Mouse (Mus musculus) CH12F3 (cell line): Measurements from ENCODE around the gene Wipi1.
"Not testable (repeated sequence)": the region's sequence is repeated elsewhere in the genome, so short reads cannot be mapped to it uniquely, and the experiment has no call there.

ENCODE experiments used
- in situ Hi-C: fragments of 300-500 bp; cut with MboI; formaldehyde crosslinking; loops from 2 replicates; pipeline ENCODE4 v1.14.3; 2020; ENCODE audit warnings: low sequenced_read_pairs

Gene Wipi1

DNA sequence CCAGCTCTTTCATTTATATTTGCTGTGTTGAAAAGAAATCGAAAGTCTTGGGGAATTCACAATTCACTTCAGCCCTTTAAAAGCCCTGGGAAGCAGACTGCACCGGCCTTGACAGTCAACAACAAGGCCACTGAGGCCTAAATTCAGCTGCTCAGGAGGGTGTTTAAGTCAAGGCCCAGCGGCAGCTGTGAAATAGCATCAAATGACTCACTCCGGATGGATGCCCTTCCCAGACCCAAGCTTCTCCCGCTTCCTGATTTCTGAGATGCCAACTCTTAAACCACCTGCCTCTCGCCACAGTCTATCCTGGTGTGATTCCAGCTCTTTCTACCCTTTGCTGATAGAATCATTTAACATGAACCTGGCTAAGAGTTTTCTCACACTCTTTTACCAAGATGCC is 8.6 kb upstream of the Wipi1 start:
- in situ Hi-C loops = no loop called here

DNA sequence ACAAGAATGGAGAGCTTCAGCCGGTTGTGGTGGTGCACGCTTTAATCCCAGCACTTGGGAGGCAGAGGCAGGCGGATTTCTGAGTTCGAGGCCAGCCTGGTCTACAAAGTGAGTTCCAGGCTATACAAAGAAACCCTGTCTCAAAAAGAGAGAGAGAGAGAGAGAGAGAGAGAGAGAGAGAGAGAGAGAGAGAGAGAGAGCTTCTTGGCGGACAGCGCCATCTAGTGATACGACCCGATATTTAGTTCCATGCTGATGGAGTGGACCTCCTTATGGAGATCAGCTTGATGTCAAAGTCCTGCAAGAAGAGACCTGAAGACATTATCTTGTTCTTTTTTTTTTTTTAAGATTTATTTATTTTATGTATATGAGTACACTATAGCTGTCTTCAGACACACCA is 7.3 kb upstream of the Wipi1 start:
- in situ Hi-C loops = not testable (repeated sequence)

DNA sequence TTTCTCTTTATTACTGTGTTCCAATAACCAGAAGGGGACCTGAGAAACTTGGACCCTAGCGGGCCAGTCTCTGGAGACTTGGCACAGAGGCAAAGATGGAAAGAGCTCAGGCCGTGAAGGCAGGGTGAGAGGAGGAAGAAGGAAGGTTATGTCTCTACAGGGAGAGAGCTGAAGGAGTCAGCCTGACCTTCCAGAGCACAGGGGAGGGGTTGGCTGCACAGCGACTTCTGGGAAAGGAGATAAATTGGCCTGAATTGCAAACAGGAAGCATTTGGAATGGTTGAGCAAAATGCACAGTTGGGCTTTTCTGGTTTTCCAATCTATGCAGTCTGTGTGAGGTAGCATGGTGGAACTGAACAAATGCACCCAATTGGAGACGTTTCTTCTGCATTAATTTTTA is 5.0 kb upstream of the Wipi1 start:
- in situ Hi-C loops = no loop called here

DNA sequence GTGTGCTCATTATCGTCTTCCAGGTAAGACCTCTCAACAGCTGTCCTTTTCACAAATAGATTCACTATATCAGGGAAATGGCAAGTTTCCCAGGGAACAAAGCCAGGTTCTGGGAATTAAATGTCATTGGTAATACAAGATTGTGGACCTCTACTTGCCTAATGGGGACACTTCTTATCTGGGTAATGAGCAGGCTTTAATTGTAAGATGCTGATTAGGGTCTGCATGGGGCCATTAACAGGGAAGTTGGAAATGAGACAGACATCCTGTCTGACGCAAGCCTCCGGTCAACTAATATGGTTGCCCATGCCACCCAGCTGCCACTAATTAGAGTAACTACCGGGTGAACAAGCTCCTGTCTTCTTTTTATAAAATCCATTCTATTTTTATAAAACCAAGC is 4.6 kb upstream of the Wipi1 start:
- in situ Hi-C loops = no loop called here

DNA sequence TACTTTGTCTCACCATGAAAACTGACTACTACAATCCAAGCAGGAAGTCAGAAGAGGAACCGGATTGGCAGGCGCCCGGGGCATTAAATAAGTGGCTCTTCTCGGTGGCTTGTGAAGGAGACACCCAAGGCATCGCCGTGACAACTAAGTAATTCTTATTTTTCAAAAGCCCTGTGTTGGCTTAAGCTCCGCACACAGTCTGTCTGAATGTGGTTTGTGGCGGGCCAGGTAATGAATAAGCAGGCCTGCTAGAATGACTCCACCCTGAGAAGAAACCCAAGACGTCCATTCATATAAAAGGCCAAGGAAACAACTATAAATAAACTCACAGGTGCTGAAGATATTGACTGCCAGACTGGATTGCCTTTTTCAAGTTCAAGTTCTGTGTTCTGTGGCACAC is 3.5 kb upstream of the Wipi1 start:
- in situ Hi-C loops = no loop called here

DNA sequence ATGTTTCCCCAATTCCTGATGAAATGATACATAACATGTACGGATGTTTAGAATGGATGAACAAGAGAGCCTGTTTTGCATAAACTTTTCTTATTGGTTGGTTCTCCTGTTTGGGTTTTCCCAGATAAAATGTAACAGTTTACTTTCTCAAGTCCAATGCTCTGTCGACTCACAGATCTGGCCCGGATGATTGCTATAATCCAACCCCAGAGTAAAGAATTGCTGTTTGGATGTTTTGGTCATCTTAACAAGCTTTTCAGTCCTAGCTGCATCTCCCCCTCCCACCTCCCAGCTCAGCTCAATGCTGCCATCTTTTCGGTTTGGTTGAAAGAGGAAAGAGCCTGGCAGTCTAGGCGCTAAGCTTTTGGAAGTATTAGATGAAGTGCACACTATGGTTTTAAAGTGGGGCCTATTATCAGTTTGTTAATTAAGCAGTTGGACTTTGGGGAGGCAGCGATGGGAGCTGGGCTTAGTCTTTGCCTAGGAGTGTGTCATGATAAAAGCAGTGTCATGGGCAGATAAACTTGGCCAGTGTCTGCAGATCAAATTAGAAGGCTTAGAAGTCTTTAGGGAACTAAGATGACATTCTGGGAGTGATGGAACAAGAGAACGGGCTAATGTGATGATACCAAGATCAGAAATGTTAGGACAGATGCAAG is 1.2 kb upstream of the Wipi1 start:
- in situ Hi-C loops = no loop called here

DNA sequence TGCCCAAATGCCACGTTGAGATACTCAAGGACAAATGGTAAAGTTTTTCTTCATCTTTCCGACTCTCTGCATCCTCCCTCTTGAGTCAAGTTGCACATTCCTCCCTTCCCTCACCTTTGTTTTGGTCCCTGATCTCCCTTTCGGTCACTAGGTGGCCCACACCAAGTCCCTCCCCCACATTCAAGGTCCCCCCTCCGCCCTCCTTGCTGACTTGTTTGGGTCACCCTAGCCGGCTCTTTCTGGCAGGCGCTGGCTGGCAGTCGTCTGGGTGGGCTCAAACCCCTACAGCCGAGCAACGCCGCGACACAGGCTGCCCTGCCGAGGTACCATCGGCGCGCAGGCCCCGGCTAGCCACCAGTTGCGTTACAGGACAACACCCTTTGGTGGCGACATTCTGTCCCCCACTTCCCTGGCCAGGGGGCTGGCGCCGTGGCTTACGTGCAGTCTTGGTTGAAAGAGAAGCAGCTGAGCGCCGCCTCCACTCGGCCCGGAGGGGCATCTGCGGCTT is 918 bp downstream of the Wipi1 start:
- in situ Hi-C loops = no loop called here

DNA sequence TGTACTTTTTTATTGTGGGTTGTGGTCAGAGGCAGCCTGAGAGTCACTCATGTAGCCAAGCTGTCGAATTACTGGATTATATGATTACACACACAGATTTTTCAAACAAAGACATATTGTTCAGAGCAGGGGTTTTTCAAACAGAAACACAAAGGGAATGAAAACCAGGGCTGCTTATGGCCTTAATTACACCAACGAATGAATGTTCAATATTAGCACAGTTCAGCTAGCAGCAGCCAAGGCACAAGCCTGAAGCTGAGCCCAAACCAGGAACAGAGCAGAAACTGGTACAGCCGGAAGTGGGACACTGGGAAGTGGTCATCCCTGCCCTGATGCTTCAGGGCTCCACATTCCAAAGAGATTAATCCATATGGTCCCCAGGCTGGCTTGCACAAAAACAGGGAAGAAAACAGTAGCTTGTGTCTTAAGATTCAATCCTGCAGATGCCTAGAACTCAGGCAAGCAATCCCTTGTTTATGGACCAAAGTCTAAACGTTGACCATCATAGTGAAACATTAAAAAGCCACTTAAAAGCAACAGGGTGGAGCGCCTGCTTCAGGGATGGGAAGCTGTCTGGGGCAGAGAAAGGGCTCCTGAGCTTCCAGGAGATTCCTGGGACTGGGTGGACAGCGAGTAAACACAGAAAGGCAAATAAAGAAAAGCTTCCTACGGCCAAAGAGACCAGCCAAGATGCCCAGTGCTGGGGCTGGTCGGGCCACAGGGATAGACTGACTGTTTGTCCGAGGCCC is 1.5 kb downstream of the Wipi1 start:
- in situ Hi-C loops = no loop called here

DNA sequence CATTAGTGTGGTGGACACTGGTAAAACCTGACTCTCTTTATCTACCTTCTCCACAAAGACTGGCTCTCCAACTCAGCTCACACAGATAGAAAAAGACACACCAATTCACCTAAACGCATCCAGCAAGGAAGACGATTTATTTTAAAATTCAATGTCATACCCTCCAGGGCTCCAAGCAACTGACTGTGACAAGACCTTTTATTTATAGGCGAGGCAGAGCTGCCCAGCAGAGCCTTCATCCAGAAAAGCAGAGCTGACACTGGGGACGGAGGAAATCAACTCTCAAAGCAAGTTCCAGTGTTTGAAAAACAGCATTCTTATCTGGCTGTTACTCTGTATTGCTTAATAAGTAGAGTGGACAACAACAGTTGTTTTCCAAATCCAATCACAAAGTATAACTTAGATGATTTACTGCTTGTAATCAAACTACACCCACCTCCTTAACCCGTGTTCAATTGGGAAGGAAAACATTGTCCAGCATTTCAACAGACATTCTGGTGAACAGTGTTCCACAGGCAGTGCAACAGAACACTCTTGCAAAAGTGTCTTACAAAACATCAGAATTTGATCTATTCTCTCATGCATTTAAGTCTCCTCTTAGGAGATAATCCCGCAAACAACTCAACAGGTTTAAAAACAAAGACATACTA is 2.7 kb downstream of the Wipi1 start:
- in situ Hi-C loops = no loop called here

DNA sequence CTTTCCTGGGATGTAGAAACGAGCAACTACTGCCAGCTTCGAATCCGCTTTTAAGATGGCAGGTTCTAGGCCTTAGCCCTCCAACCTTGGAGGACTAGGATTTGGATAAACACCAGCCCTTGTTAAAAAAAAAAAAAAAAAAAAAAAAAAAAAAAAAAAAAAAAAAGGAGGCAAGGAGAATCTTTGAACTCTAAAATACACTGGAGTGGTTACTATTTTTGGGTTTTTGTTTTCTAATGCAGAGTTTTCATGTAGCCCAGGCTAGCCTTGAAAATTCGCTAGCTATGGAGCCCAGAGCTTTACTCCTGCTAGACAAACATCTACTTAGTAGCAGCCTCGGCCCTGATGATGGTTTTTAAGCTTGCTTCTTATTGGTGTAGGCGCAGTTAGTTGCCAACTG is 4.2 kb downstream of the Wipi1 start:
- in situ Hi-C loops = no loop called here

DNA sequence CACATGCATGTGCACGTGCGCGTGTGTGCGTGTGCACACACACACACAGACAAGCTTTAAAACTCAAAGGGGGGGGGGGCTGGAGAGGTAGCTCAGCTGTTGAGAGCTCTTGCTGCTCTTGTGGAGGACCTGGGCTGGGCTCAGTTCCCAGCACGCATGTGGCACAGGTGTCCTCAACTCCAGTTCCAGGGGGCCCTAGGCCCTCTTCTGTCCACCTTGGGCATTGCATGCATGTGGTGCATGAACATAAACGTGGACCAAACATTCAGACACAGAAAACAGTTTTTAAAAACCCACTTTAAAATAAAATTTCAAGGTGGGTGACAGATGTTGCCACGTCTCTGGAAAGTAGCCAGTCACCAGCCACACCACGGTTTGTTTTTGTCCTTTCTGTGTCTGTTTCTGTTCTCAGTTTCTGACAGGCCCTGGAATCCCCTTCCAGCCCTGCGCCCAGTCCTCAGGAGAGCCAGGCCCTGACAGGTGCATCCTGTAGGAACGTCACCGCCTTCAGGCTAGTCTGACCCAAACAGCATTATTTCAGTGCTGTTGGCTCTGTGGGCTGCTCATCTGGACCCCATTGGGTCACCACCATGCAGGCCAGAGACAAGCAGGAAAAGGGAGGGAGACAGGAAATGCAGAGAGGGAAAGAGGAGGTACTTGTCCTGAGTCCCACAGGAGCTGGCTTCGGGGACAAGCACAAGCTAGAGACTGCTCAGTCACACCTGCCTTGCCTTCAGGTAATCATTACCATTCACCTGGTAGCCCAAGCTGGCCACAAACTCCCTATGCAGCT is 12.8 kb downstream of the Wipi1 start:
- in situ Hi-C loops = loop anchor here (25.0 kb wide), 1 partner anchor 287 kb away; no protein-coding TSS in a partner anchor

DNA sequence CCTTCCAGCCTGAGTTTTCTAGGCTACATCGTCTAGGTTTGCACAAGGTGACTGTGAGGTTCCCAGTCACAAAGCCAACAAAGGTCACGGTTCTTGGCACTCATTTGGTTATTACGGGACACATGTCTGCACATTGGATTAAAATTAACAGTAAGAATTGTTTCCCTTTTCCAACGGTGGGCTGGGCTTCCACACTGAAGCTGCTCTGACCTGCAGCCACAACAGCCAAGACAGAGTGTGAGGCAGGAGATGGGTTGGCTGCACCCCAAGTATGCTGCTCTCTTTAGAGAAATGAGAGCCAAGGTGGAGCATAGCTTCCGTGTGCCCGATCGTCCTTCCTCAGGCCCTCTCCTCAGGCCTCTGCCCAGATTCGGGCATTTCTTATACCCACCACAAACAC is 17.0 kb downstream of the Wipi1 start:
- in situ Hi-C loops = loop anchor here (25.0 kb wide), 1 partner anchor 282 kb away; no protein-coding TSS in a partner anchor

DNA sequence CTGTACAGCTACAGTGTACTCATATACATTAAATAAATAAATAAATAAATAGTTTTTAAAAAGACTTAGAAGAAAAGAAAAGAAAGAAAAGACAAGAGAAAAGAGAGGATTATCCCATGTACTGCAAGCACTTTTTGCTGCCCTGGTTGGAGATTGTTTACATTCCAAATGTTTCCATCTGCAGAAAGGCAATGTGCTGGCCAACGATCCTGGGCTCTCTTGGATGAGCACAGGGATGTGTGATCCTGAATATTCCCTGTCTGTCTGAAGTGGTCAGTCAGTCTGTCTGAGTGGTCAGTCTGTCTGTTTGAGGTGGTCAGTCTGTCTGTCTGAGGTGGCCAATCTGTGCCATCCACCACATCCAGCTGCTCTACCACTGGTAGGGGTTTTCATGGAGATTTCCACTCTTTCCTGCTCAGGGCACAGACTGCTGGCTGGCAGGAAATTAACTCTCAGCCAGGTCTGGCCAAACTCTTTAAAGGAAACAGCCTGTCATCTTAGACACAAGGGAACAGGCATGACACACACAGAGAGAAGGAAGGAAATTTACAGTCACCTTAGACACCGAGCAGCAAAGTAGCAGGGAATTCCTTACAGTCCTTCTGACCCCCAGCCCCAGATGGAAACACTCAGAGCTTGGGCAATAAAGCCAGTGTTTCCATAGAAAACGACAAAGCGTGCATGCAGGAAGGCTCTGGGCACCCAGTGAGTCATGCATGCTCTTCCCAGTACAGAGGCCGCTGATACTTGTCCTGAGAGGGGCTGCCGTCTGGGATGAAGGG is 18.4 kb downstream of the Wipi1 start:
- in situ Hi-C loops = loop anchor here (25.0 kb wide), 1 partner anchor 281 kb away; no protein-coding TSS in a partner anchor

DNA sequence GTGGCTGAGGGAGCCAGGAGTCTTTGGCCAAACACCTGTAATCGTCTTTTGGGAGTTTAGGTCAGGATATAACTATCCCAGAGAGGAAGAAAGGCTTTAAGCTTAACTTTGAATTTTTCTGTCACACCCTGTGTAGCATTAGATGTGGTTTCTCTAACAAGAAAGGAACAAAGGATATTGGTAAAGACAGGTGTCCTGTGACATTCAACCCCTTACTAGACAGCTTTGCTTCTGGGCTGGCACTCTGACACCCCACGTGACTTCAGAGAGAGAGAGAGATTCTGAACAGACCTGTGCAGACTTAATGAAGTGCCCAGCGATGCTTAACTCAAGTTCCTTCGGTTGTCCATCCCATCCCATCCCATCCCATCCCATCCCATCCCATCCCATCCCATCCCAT is 20.3 kb downstream of the Wipi1 start:
- in situ Hi-C loops = loop anchor here (25.0 kb wide), 1 partner anchor 279 kb away; no protein-coding TSS in a partner anchor

DNA sequence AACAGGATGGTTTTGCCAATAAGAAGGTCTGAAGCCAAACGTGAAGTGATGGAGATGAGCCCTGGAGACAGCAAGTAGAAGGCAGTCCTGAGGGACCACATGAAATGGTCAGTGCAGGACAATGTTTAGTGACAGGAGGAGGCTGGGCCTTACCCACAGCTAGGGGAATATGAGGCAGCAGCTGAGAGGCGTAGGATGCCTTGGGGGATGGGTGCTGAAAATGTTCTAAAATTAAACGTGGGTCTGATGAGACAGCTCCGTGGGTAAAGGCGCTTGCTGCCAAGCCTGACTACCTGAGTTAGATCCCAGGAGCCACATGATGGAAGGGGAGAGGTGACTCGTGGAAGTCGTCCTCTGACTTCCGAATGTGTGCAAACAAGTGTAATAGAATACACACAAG is 21.8 kb downstream of the Wipi1 start:
- in situ Hi-C loops = loop anchor here (25.0 kb wide), 1 partner anchor 278 kb away; no protein-coding TSS in a partner anchor

DNA sequence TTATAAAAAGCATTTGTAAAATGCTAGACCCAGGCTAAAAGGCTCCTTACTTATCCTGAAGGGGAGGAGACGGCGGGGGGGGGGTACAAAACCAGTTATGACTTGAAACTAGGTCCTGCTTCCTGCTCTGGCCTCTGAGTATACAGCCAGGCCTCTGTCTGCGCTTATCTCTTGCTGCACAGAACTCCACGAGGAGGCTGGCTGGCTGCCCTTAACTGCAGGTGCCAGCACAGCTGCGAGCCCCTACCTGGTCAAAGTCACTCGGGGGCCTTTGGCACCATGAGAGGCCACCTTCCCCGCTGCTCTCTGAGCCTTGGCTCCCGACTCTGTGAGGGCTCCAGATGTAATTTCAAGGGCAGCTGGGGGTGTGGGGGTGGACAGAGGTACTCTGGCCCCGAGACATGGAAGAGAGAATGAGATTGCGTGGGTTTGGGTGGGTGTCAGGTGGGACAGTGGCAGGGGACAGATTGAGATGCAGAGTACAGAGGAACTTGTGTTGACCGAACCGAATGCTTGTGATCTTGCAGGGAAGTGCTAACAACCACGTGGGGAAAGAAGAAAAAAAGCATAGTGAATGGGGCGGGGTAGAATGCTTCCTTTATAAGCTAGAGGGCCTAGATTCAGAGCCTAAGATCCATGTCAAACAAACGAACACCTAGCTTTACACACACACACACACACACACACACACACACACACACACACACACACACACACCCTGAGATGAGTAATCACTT is 24.0 kb downstream of the Wipi1 start:
- in situ Hi-C loops = loop anchor here (10.0 to 25.0 kb wide), 2 partner anchors 276 to 343 kb away; no protein-coding TSS in a partner anchor

DNA sequence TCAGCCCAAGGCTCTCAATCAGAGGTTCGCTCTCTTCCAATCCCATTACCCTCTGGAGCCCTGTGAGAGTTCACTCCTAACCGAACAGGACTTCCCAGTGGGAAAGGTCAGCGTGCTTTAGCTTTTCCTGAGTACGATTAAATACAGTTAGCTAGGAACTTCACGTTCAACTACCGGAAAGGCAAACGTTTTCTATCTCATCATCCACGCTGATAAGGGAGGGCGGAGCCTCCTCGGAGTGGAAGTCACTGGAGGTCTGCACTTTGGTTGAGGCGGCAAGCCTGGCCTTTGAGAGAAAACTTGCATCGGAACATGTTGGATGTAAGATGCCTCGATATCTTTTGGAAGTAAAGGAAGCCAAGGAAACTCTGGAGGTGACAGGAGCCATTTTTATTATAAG is 24.7 kb downstream of the Wipi1 start:
- in situ Hi-C loops = loop anchor here (10.0 to 25.0 kb wide), 2 partner anchors 275 to 342 kb away; no protein-coding TSS in a partner anchor

DNA sequence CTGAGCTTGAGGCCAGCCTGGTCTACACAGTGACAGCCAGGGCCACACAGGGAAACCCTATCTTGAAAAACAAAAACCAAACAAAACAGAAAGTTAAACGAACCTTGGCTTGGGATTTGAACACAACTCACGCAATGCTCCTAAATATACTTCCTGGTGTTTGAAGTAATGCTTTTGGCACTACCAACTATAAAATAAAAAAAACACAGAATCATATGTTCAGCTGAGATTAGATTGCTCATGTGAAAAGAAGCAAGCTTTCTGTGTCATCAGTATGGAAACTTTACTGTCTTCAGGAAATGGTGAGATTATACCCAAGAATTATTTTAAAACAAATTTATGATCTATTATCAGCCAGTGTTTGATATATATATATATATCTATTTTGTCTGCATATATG is 25.3 kb downstream of the Wipi1 start:
- in situ Hi-C loops = loop anchor here (10.0 to 25.0 kb wide), 2 partner anchors 274 to 342 kb away; no protein-coding TSS in a partner anchor
